Mouse (Mus musculus) liver, embryonic 12.5 days (tissue): ENCODE measurements around the gene Crim1. TPM values are rescaled to one million over a fixed set of nuclear protein-coding genes. Genes with fewer than 3 reads are reported as not detected.

Experiments used
- ATAC-seq: fragments of 200-750 bp; cut with Nextera tagmentation; 2 replicates; pipeline ENCODE4 v1.8.0; 2017; ENCODE audit warnings: moderate number of reproducible peaks, mild to moderate bottlenecking, moderate library complexity
- H3K27ac ChIP-seq: fragments of 300-500 bp; sonication (generic); 2 replicates; pipeline ENCODE4 v1.5.1; 2016; ENCODE audit warnings: mild to moderate bottlenecking
- H3K27me3 ChIP-seq: fragments of 300-500 bp; sonication (generic); replicated peaks from 2 replicates; pipeline ENCODE4 v1.6.1; 2016; ENCODE audit warnings: mild to moderate bottlenecking, moderate library complexity
- H3K36me3 ChIP-seq: fragments of 300-500 bp; sonication (generic); 2 replicates; pipeline ENCODE4 v1.6.1; 2016; ENCODE audit warnings: mild to moderate bottlenecking, moderate library complexity
- H3K4me1 ChIP-seq: fragments of 300-500 bp; sonication (generic); 2 replicates; pipeline ENCODE4 v1.6.1; 2016
- H3K4me2 ChIP-seq: fragments of 300-500 bp; sonication (generic); 2 replicates; pipeline ENCODE4 v1.6.1; 2016; ENCODE audit warnings: mild to moderate bottlenecking, moderate library complexity
- H3K4me3 ChIP-seq: fragments of 300-500 bp; sonication (generic); 2 replicates; pipeline ENCODE4 v1.5.1; 2016; ENCODE audit warnings: mild to moderate bottlenecking, moderate library complexity
- H3K9ac ChIP-seq: fragments of 300-500 bp; sonication (generic); 2 replicates; pipeline ENCODE4 v1.6.1; 2016; ENCODE audit warnings: mild to moderate bottlenecking, moderate library complexity
- H3K9me3 ChIP-seq: fragments of 300-500 bp; sonication (generic); replicated peaks from 2 replicates; pipeline ENCODE4 v1.6.1; 2016; ENCODE audit warnings: mild to moderate bottlenecking, moderate library complexity
- WGBS: fragments of 180-500 bp; shearing (Covaris S2); methylation state at CpG from one replicate; pipeline ENCODE4 v1.1.7; 2016; ENCODE audit not compliant: insufficient replicate concordance; 5-methylcytosine and 5-hydroxymethylcytosine counted together
- polyA plus RNA-seq: library from polyadenylated mRNA; unstranded; fragments of >200 nt; fragmentation: Nextera tagmentation; extraction: Ambion mirVana; gene quantifications from 2 replicates; pipeline ENCODE4 v1.2.1, GENCODE M21; 2016

Gene Crim1
- polyA plus RNA-seq, result 1.5 and 2.1 TPM in 2 replicates

DNA sequence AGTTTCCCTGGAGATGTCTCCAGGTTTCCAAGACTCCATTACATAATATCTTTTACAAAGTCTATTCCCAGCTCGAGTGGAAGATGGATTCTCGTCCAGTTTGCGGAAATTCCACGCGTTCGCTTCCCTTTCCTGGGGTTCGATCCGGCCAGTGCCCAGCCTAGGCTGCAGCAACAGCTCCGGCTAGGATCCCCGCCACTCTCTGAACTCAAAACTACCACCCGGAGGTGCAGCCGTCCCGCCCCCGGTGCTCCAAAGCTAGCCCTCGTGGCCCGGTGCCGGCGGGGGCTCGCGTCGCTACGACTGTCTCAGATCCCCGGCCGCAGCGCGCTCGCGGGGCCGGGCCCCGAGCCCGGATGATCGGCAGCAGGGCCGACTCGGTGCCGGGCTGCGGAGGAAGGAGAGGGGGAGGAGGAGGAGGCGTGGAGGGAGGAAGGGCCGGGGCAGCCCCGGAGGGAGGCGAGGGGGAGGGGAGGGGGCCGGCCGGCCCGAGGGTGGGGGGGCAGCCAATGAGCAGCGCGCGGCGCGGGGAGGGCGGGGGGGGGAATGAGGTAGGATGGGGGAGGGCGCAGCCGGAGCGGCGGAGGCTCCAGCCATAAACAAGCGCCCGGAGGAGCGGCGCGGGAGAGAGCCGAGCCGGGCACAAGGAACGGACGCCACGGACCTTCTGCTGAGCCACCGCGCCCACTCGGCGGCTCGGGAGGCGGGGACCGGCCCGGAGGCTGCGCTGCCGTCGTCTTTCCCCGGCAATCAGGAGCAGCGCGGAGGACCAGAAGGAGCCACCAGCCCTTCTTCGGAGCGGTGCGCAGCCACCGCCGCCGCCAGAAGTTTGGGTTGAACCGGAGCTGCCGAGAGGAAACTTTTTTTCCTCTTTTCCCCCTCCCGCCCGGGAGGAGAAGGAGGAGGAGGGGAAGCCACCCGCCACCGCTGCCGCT is at the start of gene Crim1:
Gene Crim1 (plus strand): TSS at position 623 of the 935 bp plus-strand sequence.
- peak within 1 kb of the TSS; percentile 99 for H3K4me2 ChIP-seq
- no peaks in the 10 kb centered on the region for H3K9me3 ChIP-seq
- H3K9ac ChIP-seq, result peak within 1 kb of the TSS; percentile 74
- H3K36me3 ChIP-seq, result no peaks in the 10 kb centered on the region
- peak within 1 kb of the TSS; percentile 74 for H3K4me3 ChIP-seq
- 2% methylated on average over 57 of the region's 90 CpGs for WGBS
- ATAC-seq, result peak; percentile 82
- H3K4me1 ChIP-seq, result peaks cover 40% of the 10 kb centered on the region
- H3K27ac ChIP-seq, result peak within 1 kb of the TSS; percentile 82
- H3K27me3 ChIP-seq, result peaks cover 45% of the 10 kb centered on the region

DNA sequence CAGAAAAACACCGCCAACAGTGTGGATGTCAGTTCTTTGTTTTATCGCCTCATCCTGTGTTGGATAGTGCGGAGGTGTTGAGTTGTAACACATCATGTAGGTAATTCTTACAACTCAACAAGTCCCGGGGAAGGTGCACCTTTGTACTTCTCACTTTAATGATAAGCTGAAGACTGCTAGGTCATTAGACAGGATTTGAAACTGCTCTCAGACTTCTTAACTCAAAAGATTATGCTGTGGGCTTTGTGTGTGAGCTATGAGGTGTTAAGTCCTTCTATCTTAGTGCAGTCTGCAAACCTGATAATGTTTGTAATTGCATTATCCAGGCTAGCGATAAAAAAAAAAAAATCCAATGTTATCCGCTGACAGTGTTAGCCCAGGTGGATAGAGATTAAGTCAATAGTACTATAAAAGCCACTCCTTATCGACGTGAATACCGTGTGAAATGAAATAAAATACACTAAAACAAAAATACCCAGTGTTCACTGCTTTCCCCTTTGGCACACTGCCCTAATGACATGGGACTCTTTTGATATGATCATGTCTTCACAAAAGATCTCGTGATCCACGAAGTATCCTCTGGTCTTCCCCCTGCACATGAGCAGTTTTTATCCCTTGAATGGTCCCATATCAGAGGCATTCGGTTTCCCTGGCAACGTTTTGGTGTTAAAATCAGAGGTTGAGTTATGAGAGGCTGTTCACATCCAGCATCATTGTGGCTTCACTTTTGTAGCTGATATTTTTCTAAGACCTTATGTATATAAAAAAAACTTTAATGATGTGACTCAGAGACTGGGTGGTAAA is 48.4 kb upstream of the Crim1 start:
- WGBS, result 67% methylated on average over 13 of the region's 13 CpGs

DNA sequence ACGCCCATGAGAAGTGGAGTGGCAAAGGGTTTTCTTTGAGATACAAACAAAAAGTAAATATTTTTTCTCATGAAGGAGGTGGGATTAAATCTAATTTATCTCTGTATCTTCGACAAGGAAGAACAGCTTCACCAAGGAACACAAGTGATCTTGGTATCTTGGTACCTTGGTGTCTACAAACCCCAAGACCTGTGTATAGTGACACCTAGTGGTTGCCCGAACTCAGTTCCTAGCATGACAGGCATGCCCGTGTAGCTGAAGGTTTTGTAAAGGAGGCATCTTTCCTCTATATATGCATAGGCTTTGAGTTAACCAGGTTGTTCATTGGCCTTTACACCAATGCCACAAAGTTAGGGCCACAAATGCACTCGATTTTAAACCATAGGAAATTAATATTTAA is 36.8 kb upstream of the Crim1 start:
- Histone ChIP-seq H3K4me1 (no peaks in the 10 kb centered on the region), H3K27ac (no peak overlapping the region), H3K4me3 (no peak overlapping the region), H3K27me3 (no peaks in the 10 kb centered on the region), H3K4me2 (0 out of 2 replicates have a peak overlapping the region, but pooled peaks have one; percentile 1), H3K9ac (no peak overlapping the region), H3K9me3 (no peaks in the 10 kb centered on the region), H3K36me3 (no peaks in the 10 kb centered on the region)
- WGBS, result 18% methylated on average over 5 of the region's 5 CpGs
- no peak for ATAC-seq

More for the DNA sequence above, 48.4 kb upstream of the Crim1 start:
- Histone ChIP-seq H3K9me3 (no peaks in the 10 kb centered on the region), H3K36me3 (no peaks in the 10 kb centered on the region), H3K4me1 (no peaks in the 10 kb centered on the region), H3K4me2 (no peak overlapping the region), H3K4me3 (no peak overlapping the region), H3K27me3 (no peaks in the 10 kb centered on the region), H3K27ac (no peak overlapping the region), H3K9ac (no peak overlapping the region)
- ATAC-seq, result no peak

DNA sequence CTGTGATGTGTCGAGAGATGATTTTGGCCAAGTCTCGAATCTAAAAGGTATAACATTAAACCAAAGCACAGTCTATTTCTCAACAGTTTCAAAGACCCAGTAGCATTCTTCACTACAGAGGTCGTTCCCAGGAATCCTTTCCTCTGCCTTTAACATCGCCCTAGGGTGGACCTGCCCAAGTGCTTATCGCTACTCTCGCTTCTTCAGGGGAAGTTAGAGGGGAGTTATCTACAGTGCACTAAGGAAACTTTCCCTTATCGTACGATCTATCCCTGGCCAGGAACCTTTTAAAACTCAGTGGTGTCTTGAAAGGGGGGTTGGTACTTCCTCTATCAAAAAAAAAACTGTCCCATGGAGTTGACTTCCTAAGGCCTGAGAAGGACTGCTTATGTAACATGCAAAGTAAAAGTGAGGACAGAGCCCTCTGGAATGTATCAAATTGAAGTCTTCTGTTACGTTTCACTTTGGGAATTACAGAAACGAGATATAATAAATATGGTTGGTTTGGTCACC is 36.3 kb upstream of the Crim1 start:
- Histone ChIP-seq H3K36me3 (no peaks in the 10 kb centered on the region), H3K9ac (no peak overlapping the region), H3K27ac (no peak overlapping the region), H3K4me2 (0 out of 2 replicates have a peak overlapping the region, but pooled peaks have one; percentile 1), H3K9me3 (no peaks in the 10 kb centered on the region), H3K4me3 (no peak overlapping the region), H3K27me3 (no peaks in the 10 kb centered on the region), H3K4me1 (no peaks in the 10 kb centered on the region)
- no peak for ATAC-seq
- 37% methylated on average over 10 of the region's 10 CpGs for WGBS

DNA sequence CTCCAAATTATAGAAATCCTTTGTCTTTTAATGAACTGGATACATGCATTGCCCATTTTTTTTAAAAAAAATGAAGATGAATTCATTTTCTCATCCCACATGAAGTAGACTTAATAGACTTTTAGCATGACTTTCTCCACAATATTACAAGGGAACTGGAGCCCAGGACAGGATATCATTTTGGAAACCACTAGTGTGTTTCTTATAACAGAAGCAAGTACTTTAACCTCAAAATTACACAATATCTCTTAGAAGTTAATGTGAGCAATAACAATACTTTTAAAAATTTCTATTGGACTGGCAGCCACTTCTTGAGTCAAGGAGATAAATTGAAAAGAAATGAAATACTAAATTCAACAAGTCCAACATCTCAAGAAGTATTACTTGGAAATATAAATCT is 34.2 kb upstream of the Crim1 start:
- no peaks in the 10 kb centered on the region for H3K9me3 ChIP-seq
- H3K27ac ChIP-seq, result no peak overlapping the region
- no peak for ATAC-seq
- no peak overlapping the region for H3K9ac ChIP-seq
- H3K4me2 ChIP-seq, result no peak overlapping the region
- no peaks in the 10 kb centered on the region for H3K4me1 ChIP-seq
- H3K27me3 ChIP-seq, result no peaks in the 10 kb centered on the region
- no peaks in the 10 kb centered on the region for H3K36me3 ChIP-seq
- H3K4me3 ChIP-seq, result no peak overlapping the region

DNA sequence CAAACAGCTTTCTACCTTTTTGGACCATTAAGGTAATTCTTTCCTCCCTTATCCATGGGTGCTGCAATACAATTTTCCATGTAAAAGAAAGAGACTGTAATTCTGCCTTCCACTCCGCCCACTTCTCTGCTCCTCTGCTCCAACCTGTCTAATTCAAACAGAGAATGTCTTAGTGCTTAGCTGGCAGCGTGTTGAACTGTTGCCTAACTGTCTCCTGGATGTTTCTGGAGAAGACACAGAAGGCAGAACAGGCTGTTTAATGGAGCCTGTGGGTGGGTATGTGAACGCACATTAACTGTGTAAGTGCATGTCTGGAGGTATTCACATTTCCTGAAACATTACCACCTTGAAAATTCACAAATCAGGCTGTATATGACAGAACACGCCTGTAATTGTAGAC is 33.5 kb upstream of the Crim1 start:
- no peaks in the 10 kb centered on the region for H3K27me3 ChIP-seq
- H3K9me3 ChIP-seq, result no peaks in the 10 kb centered on the region
- ATAC-seq, result no peak
- H3K27ac ChIP-seq, result no peak overlapping the region
- no peak overlapping the region for H3K9ac ChIP-seq
- no peaks in the 10 kb centered on the region for H3K36me3 ChIP-seq
- 65% methylated on average over 4 of the region's 4 CpGs for WGBS
- no peaks in the 10 kb centered on the region for H3K4me1 ChIP-seq
- H3K4me2 ChIP-seq, result no peak overlapping the region
- H3K4me3 ChIP-seq, result no peak overlapping the region

DNA sequence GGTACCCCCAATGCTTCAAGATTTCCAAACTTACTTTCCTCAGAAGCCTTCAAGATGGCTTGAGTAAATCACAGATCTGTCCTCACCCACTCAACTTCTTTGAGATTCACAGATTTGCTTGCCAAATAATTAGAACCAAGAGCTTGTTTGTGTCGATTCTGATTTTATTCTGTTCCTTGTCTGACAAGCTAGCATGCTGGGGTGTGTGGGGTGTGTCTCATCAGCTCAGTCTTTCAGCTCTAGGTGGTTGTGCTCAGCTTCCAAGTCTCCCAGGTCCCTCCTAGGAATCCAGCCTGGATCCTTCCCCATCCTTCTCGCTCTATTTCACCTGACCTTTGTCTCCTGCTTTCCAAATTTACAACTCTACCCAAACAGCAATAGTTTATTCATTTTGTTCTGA is 27.7 kb upstream of the Crim1 start:
- H3K4me1 ChIP-seq, result no peaks in the 10 kb centered on the region
- no peak overlapping the region for H3K9ac ChIP-seq
- ATAC-seq, result no peak
- H3K4me3 ChIP-seq, result no peak overlapping the region
- no peaks in the 10 kb centered on the region for H3K27me3 ChIP-seq
- H3K36me3 ChIP-seq, result no peaks in the 10 kb centered on the region
- no peaks in the 10 kb centered on the region for H3K9me3 ChIP-seq
- H3K4me2 ChIP-seq, result no peak overlapping the region
- WGBS, result 39% methylated on average over 2 of the region's 2 CpGs
- H3K27ac ChIP-seq, result no peak overlapping the region

DNA sequence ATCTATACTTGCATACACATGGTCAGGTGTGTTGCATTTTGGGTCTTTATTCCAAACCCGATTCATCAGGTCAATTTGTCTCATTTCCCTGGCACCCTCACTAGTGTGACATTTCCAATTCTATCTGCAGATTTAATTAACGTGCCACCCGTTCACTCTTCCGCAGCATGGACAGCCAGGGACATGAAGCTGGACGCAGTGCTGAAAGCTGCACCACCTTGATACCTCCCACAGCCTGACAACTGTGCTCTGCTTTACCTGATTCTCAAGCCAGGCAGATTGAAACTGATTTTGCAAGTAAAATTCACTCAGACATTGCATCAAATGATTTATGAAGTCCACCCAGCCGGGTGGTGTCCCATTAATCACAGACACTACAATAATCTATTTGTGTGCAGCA is 19.3 kb upstream of the Crim1 start:
- no peaks in the 10 kb centered on the region for H3K36me3 ChIP-seq
- H3K9ac ChIP-seq, result no peak overlapping the region
- no peaks in the 10 kb centered on the region for H3K4me1 ChIP-seq
- H3K27me3 ChIP-seq, result no peaks in the 10 kb centered on the region
- no peak overlapping the region for H3K4me3 ChIP-seq
- H3K4me2 ChIP-seq, result no peak overlapping the region
- H3K27ac ChIP-seq, result no peak overlapping the region
- no peak for ATAC-seq
- no peaks in the 10 kb centered on the region for H3K9me3 ChIP-seq
- WGBS, result 83% methylated on average over 6 of the region's 6 CpGs

DNA sequence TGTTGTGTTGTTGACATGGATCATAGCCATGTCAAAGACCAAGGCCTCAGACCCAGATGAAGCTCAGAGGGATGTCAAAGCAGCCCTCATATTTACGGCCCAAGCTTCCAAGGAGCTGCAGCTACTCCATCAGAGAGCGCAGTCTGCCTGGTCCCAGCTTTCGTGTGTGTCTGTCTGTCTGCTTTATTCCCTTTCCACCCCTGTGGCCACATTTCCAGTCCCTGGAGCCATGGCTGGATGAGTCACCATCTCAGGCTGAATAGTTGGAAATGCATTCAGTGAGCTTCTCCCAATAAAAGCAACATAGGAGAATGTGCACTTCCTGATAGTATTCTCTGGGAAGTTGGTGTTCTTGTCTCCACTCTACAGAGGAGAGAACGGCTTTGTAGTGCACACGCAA is 3.9 kb upstream of the Crim1 start:
- Histone ChIP-seq H3K27ac (no peak overlapping the region), H3K27me3 (peaks cover 29% of the 10 kb centered on the region), H3K4me3 (no peak overlapping the region), H3K4me1 (peaks cover 20% of the 10 kb centered on the region), H3K4me2 (no peak overlapping the region), H3K36me3 (no peaks in the 10 kb centered on the region), H3K9me3 (no peaks in the 10 kb centered on the region), H3K9ac (no peak overlapping the region)
- 76% methylated on average over 5 of the region's 5 CpGs for WGBS
- ATAC-seq, result no peak

DNA sequence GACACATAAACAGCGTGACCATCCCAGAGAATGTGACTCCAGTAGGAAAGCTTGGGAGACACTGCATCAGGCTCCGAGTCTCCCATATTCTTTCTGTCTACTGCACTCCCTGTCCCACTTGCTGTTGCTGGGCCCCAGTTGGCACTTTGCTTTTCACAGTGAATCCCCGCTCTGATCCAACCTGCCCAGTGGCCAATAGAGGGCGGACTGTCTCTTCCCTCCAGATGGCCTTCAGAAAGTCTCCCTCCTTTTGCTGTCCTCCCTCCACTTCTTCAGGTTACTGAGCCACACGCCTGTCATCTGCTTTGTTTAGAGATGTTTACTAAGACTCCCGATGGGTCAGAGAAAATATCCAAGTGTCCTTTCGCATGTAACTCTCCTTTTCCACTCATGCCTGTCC is 2.9 kb upstream of the Crim1 start:
- no peak overlapping the region for H3K4me2 ChIP-seq
- H3K36me3 ChIP-seq, result no peaks in the 10 kb centered on the region
- 15% methylated on average over 7 of the region's 7 CpGs for WGBS
- H3K9me3 ChIP-seq, result no peaks in the 10 kb centered on the region
- peaks cover 38% of the 10 kb centered on the region for H3K27me3 ChIP-seq
- no peak overlapping the region for H3K4me3 ChIP-seq
- no peak for ATAC-seq
- H3K4me1 ChIP-seq, result peaks cover 29% of the 10 kb centered on the region
- H3K27ac ChIP-seq, result no peak overlapping the region
- no peak overlapping the region for H3K9ac ChIP-seq

DNA sequence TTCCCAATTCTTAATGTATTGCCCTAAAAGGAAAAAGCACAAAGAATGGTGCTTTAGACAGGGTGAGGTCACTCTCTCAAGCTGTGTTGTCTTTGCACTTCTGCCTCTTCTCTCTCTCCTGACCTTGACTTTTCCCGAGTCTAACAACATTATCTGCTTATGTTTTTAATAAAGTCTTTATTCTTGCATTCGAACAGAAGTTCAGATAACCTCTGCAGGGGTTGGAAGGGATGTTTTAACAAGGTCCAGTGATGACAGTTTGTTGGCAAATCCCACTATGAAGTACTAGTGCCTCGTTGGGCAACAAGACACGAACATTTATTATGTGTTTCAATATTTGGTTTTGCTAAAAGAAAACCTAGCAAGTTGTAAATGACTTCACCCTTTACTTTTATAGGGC is 1.9 kb upstream of the Crim1 start:
- no peak for ATAC-seq
- Histone ChIP-seq H3K9me3 (no peaks in the 10 kb centered on the region), H3K27ac (no peak overlapping the region), H3K9ac (no peak overlapping the region), H3K4me1 (peaks cover 40% of the 10 kb centered on the region), H3K27me3 (peaks cover 45% of the 10 kb centered on the region), H3K4me2 (no peak overlapping the region), H3K4me3 (no peak overlapping the region), H3K36me3 (no peaks in the 10 kb centered on the region)
- WGBS, result 57% methylated on average over 4 of the region's 4 CpGs

DNA sequence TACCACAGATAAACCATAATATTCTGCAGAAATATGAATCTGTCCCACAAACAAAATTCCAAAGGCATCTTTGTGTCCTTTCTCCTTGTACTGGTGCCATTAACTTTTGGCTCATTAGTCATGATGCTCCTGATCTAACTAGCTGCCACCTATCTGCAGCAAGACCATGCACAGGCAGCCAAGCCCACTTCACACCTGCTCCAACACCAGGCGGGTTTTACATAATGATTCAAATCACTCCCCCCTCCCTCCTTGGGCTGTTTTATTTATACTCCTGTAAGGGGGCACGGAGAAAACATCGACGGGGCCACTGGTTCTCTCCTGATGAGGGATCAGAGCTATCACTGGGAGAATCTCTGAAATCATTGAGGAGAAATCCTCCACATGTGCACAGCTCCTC is 1.2 kb upstream of the Crim1 start:
- H3K4me2 ChIP-seq, result peak overlapping the region; percentile 99
- WGBS, result 17% methylated on average over 4 of the region's 4 CpGs

More for the DNA sequence above, 1.2 kb upstream of the Crim1 start:
- no peak for ATAC-seq
- Histone ChIP-seq H3K4me1 (peaks cover 40% of the 10 kb centered on the region), H3K36me3 (no peaks in the 10 kb centered on the region), H3K27me3 (peaks cover 45% of the 10 kb centered on the region), H3K9me3 (no peaks in the 10 kb centered on the region), H3K27ac (no peak overlapping the region), H3K4me3 (no peak overlapping the region), H3K9ac (0 out of 2 replicates have a peak overlapping the region, but pooled peaks have one; percentile 74)
